Mouse (Mus musculus) cerebellum, adult 2 months (tissue): ENCODE results near the gene U90926. TPM values are rescaled to one million over a fixed set of nuclear protein-coding genes. Genes with fewer than 3 reads are reported as not detected.

Experiments
- DNase-seq, 2 experiments: peaks; one replicate each; pipeline ENCODE4 v3.0.0; 2021
- H3K27ac ChIP-seq: fragments of 200-500 bp; 2 replicates; pipeline ENCODE4 v1.5.1; 2012; ENCODE audit warnings: low read length, control low read depth, inconsistent platforms; ENCODE audit not compliant: insufficient read depth
- H3K27me3 ChIP-seq: fragments of 200-500 bp; 2 replicates; pipeline ENCODE4 v1.6.1; 2012; ENCODE audit warnings: inconsistent platforms, mild to moderate bottlenecking, low read length, moderate library complexity; ENCODE audit not compliant: control insufficient read depth, insufficient read depth
- H3K4me1 ChIP-seq: fragments of 200-500 bp; 2 replicates; pipeline ENCODE4 v1.6.1; 2011; ENCODE audit warnings: low read length; ENCODE audit not compliant: control insufficient read depth, insufficient read depth
- H3K4me3 ChIP-seq: fragments of 200-500 bp; replicated peaks from 2 replicates; pipeline ENCODE3; 2011; ENCODE audit warnings: mild to moderate bottlenecking, low read depth, low read length, control low read depth; ENCODE audit not compliant: insufficient read depth
- CTCF ChIP-seq: fragments of 200-500 bp; IDR thresholded peaks from 2 replicates; pipeline ENCODE4 v1.5.1; 2011; ENCODE audit warnings: low read depth, mild to moderate bottlenecking, control low read depth, low read length, moderate library complexity, borderline replicate concordance; ENCODE audit not compliant: insufficient read depth
- POLR2A ChIP-seq: fragments of 200-500 bp; IDR thresholded peaks from 2 replicates; pipeline ENCODE4 v1.6.1; 2011; ENCODE audit warnings: low read length, control low read depth, borderline replicate concordance; ENCODE audit not compliant: insufficient read depth
- WGBS: fragments of 180-500 bp; shearing (Covaris S2); methylation state at CpG from one replicate; pipeline ENCODE4 v1.1.7; 2018; 5-methylcytosine and 5-hydroxymethylcytosine counted together
- polyA plus RNA-seq: library from polyadenylated mRNA; depleted of rRNA; stranded (reverse); fragments of >200 nt; gene quantifications from 2 replicates; pipeline ENCODE4 v1.2.3, GENCODE M21; 2012

The U90926 gene
- polyA plus RNA-seq, 1 experiment: not detected

DNA sequence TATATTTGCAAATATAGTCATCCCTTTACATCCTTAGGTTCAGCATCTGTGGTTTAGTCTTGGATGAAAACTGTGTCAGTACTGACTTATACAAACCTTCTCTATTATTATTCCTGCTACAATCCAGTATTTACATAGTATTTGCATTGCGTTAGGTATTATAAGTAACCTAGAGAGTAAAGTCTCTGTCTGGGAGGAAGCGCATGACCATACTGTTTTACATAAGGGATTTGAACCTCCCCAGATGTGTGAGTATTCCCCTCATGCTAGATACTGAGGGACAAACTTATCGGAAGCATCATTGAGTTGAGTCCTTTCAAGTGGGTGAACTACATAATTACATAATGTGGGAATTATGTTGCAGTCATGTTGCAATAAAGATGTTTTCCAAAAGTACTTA lies 14.3 kb upstream of the U90926 start:
- Histone ChIP-seq H3K27me3 (no peaks in the 10 kb centered on the region), H3K27ac (no peak overlapping the region), H3K4me3 (no peak overlapping the region), H3K4me1 (no peaks in the 10 kb centered on the region)
- TF ChIP-seq POLR2A (no peak), CTCF (no peak)
- no peak for DNase-seq
- 96% methylated on average over 3 of the region's 3 CpGs for WGBS

DNA sequence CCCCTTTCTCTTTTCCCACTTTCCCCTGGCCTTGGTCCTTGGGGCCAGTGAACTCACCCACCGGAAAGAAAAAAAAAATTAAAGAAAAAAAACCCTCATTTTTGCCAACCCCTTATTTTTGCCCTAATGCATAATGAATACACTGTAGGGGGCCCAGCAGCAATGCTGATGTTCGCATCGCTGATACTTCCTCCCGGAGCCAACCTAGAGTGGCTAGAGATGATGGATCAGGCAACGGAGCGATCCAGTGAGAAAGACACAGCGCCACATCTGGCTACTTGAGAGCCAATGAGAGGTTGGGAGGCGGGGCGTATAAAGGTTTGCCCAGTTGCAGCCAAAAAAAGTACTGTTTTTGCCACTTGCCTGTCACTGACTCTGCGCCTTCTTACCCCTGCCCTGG lies 13.6 kb upstream of the U90926 start:
- no peaks in the 10 kb centered on the region for H3K4me1 ChIP-seq
- 30% methylated on average over 10 of the region's 10 CpGs for WGBS
- no peak overlapping the region for H3K27ac ChIP-seq
- H3K4me3 ChIP-seq: no peak overlapping the region
- DNase-seq: no peak
- TF ChIP-seq POLR2A: no peak
- H3K27me3 ChIP-seq: no peaks in the 10 kb centered on the region

- no peaks in the 10 kb centered on the region for H3K27me3 ChIP-seq
- H3K4me1 ChIP-seq: no peaks in the 10 kb centered on the region
- no peak for DNase-seq
- TF ChIP-seq POLR2A (no peak), CTCF (no peak)
- WGBS: 81% methylated on average over 7 of the region's 7 CpGs
- no peak overlapping the region for H3K27ac ChIP-seq
- no peak overlapping the region for H3K4me3 ChIP-seq
These were observed 12.6 kb upstream of the U90926 start for GRCm38 (mm10) chr5:92227782-92228181.

GRCm38 (mm10) chr5:92220287-92220902 lies 5.2 kb upstream of the U90926 start:
- Histone ChIP-seq H3K4me3 (no peak overlapping the region), H3K27me3 (no peaks in the 10 kb centered on the region), H3K27ac (no peak overlapping the region), H3K4me1 (0 out of 2 replicates have a peak, but pooled peaks cover 2% of the 10 kb centered on the region)
- TF ChIP-seq POLR2A: no peak
- no peak for TF ChIP-seq CTCF
- peak; percentile 29 to 57 for DNase-seq
- 73% methylated on average over 8 of the region's 8 CpGs for WGBS

DNA sequence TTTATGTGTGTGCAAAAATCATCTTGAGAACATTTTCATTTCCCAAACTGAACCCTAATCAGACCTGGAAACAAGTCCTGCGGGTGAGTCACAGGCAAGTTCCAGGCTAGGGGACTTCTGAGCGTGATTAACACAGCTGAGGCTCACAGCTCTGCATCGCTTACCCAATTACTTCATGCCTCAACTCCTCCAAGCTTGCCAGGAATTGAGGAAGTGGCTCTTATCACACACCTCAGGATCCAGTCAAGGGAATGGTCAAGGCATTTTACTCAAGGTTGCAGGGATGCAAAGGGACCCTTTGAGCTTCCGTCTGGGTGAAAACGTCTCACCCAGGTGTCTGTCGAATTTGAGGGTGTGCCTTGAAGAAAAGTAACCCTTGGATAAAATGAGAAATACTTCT lies 4.6 kb upstream of the U90926 start:
- TF ChIP-seq POLR2A (no peak), CTCF (no peak)
- no peak overlapping the region for H3K27ac ChIP-seq
- whole genome bisulfite sequencing: 46% methylated on average over 6 of the region's 6 CpGs

DNA sequence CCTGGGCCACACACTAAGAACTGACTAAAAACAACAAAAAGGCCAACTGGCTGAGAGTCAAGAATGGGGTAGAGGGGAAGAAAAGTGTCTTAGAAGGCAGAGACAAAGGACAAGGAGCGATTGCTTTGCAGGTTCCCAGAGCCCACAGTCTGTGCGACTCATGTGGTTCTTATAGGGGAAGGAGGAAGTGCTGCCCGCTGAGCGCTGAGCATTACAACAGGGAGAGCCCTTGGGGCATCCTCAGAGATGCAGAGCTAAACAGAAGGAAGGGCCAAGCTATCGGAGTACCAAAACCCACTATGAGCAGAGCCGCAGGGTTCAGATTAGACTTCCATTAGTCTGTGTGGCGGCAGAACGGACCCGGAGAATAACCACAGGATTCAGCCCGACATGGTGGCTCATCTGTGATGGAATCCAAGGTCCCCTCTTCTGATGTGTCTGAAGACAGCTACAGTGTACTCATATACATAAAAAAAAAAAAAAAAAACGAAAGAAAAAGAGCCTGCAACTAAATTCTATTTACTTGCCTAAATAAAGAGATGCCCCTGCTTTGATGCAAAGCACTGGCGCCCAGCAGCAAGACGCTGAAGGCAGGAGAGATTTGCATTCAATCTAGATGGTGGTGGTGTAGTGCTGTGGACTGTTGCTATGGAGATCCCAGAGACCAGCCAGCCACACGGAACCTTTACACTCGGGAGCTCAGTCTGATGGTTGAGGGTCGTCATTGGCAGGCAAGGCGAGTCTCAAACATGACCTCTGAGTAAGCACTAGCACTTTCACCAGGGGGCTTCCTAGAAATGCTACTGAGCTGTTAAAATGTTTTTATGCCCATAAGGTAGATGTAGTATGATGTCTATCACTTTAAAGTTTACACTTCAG lies 3.9 kb upstream of the U90926 start:
- Histone ChIP-seq H3K4me1 (0 out of 2 replicates have a peak, but pooled peaks cover 2% of the 10 kb centered on the region), H3K4me3 (no peak overlapping the region), H3K27me3 (no peaks in the 10 kb centered on the region), H3K27ac (no peak overlapping the region)
- TF ChIP-seq CTCF: no peak
- no peak for TF ChIP-seq POLR2A
- no peak for DNase-seq
- WGBS: 39% methylated on average over 17 of the region's 17 CpGs

More for the DNA sequence above, 4.6 kb upstream of the U90926 start:
- H3K27me3 ChIP-seq: no peaks in the 10 kb centered on the region
- H3K4me3 ChIP-seq: no peak overlapping the region
- peak in 1 of 2 experiments; percentile 44 for DNase-seq
- H3K4me1 ChIP-seq: 0 out of 2 replicates have a peak, but pooled peaks cover 2% of the 10 kb centered on the region

DNA sequence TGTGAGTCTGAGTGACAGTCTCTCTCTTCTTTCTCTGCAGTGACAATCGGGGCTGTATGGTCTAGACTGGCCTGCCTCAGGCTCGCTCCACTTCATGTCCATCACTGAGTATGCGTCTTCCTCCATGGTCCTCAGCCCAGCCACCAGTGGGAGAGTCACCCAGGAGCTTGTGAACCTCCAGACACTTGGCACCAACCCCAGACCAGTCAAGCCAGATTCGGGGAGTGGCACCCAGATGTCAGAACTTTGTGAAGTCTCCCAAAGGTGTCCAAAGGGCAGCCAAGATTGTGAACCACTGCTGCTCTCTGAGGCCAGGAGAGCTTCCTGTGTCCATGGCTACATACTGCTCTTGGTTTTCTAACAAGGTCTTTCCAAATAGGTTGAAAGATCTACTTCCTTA lies 3.0 kb downstream of the U90926 start:
- Histone ChIP-seq H3K4me3 (no peak overlapping the region), H3K4me1 (no peaks in the 10 kb centered on the region), H3K27ac (no peak overlapping the region), H3K27me3 (no peaks in the 10 kb centered on the region)
- TF ChIP-seq CTCF (no peak), POLR2A (no peak)
- 61% methylated on average over 4 of the region's 4 CpGs for WGBS
- DNase-seq: no peak

GRCm38 (mm10) chr5:92210205-92210604 lies 5.0 kb downstream of the U90926 start:
- WGBS: 79% methylated on average over 8 of the region's 8 CpGs
- Histone ChIP-seq H3K27me3 (no peaks in the 10 kb centered on the region), H3K4me1 (no peaks in the 10 kb centered on the region), H3K4me3 (no peak overlapping the region), H3K27ac (no peak overlapping the region)
- no peak for DNase-seq
- TF ChIP-seq CTCF (no peak), POLR2A (no peak)
